In genomic region chr5:24741172-24741885, GRCm38 (mm10) we compare ENCODE assay signal across 14 mouse cellular contexts. TPM values are rescaled to one million over a fixed set of nuclear protein-coding genes. Genes with fewer than 3 reads are reported as not detected.
DNase-seq lines count a peak whose midpoint lies in the region; ATAC-seq and TF ChIP-seq lines count a peak whose summit lies in the region.
"Had no signal": no experiment of that assay in that cellular context is flagged by ENCODE, and none has a peak within 500 bp of the region (broad histone marks: within the 10 kb centered on the region; RNA-seq: fewer than 3 reads in every experiment).

No protein-coding gene starts in this region.

- peak; percentile 13 for DNase-seq in brain, adult 2 months (ENCODE audit: low read depth, low spot score)
- DNase-seq in limb, embryonic 10.5 days (ENCODE audit: low spot score): peak; percentile 68
- DNase-seq in right cerebral cortex, postnatal 14 days: no peak
- no peak for DNase-seq in thymus, adult 2 months
- DNase-seq: adrenal gland, postnatal 25 days; cerebellum, adult 11-12 months; layer of hippocampus, adult 9-11 months; left cerebral cortex, postnatal 4 days; thymus, postnatal 4 days had no signal

- no peak overlapping the region for H3K9ac ChIP-seq in forebrain, embryonic 12.5 days
- H3K9ac ChIP-seq in forebrain, embryonic 16.5 days (replicated peaks; ENCODE audit: low read depth, low read length): no peak overlapping the region
- H3K9ac ChIP-seq in kidney, embryonic 16.5 days (replicated peaks; ENCODE audit: low read length): 0 out of 2 replicates have a peak overlapping the region, but pooled peaks have one; percentile 6
- no peak overlapping the region for H3K9ac ChIP-seq in kidney, embryonic 14.5 days (ENCODE audit: low read depth, low read length)

- H3K27ac ChIP-seq in forebrain, embryonic 12.5 days: 0 out of 2 replicates have a peak overlapping the region, but pooled peaks have one; percentile 13
- H3K27ac ChIP-seq in forebrain, embryonic 16.5 days (ENCODE audit: low read length): no peak overlapping the region
- peak overlapping the region; percentile 22; the same call in 1 of the 2 replicates for H3K27ac ChIP-seq in kidney, embryonic 16.5 days (ENCODE audit: low read length)
- H3K27ac ChIP-seq in kidney, embryonic 14.5 days (ENCODE audit: low read depth, low read length): no peak overlapping the region
- H3K27ac ChIP-seq in limb, embryonic 10.5 days: peak overlapping the region; percentile 76
- H3K27ac ChIP-seq in thymus, adult 2 months (ENCODE audit: control insufficient read depth, insufficient read depth, low read length): no peak overlapping the region
- H3K27ac ChIP-seq: macrophage had no signal

- H3K4me3 ChIP-seq in forebrain, embryonic 12.5 days (replicated peaks): no peak overlapping the region
- no peak overlapping the region for H3K4me3 ChIP-seq in forebrain, embryonic 16.5 days (replicated peaks; ENCODE audit: low read length)
- no peak overlapping the region for H3K4me3 ChIP-seq in kidney, embryonic 16.5 days (ENCODE audit: low read length)
- no peak overlapping the region for H3K4me3 ChIP-seq in kidney, embryonic 14.5 days (ENCODE audit: low read length)
- H3K4me3 ChIP-seq in limb, embryonic 10.5 days: no peak overlapping the region
- no peak overlapping the region for H3K4me3 ChIP-seq in thymus, adult 2 months (ENCODE audit: control insufficient read depth, insufficient read depth, low read length)

- TF ChIP-seq POLR2A in thymus, adult 2 months (IDR thresholded peaks at IDR 0.05; ENCODE audit: control insufficient read depth, extremely low read depth, insufficient read depth, low read length, poor library complexity): no peak

- no peak for TF ChIP-seq CTCF in thymus, adult 2 months (IDR thresholded peaks at IDR 0.05; ENCODE audit: borderline replicate concordance, control insufficient read depth, extremely low read depth, insufficient read depth, low read length, poor library complexity)

- no peaks in the 10 kb centered on the region for H3K4me1 ChIP-seq in forebrain, embryonic 12.5 days
- H3K4me1 ChIP-seq in forebrain, embryonic 16.5 days (replicated peaks; ENCODE audit: control insufficient read depth, insufficient read depth, low read length): no peaks in the 10 kb centered on the region
- H3K4me1 ChIP-seq in kidney, embryonic 16.5 days (ENCODE audit: insufficient read depth, low read length): peaks cover 4% of the 10 kb centered on the region; the same call in 1 of the 2 replicates
- H3K4me1 ChIP-seq in kidney, embryonic 14.5 days (ENCODE audit: control insufficient read depth, insufficient read depth, low read length): 0 out of 2 replicates have a peak, but pooled peaks cover 6% of the 10 kb centered on the region
- H3K4me1 ChIP-seq in limb, embryonic 10.5 days: peaks cover 21% of the 10 kb centered on the region
- peaks cover 10% of the 10 kb centered on the region for H3K4me1 ChIP-seq in thymus, adult 2 months (replicated peaks; ENCODE audit: control insufficient read depth, insufficient read depth, low read length)

- no peaks in the 10 kb centered on the region for H3K36me3 ChIP-seq in forebrain, embryonic 12.5 days (replicated peaks)
- no peaks in the 10 kb centered on the region for H3K36me3 ChIP-seq in forebrain, embryonic 16.5 days (ENCODE audit: control insufficient read depth, insufficient read depth)
- no peaks in the 10 kb centered on the region for H3K36me3 ChIP-seq in kidney, embryonic 16.5 days (ENCODE audit: insufficient read depth, low read length)
- no peaks in the 10 kb centered on the region for H3K36me3 ChIP-seq in kidney, embryonic 14.5 days (ENCODE audit: control insufficient read depth, insufficient read depth, low read length)
- H3K36me3 ChIP-seq in limb, embryonic 10.5 days: no peaks in the 10 kb centered on the region
- no peaks in the 10 kb centered on the region for H3K36me3 ChIP-seq in thymus, adult 2 months (ENCODE audit: control insufficient read depth, insufficient read depth, low read length)

- 83% methylated on average over 15 of the region's 15 CpGs for WGBS in forebrain, embryonic 12.5 days
- WGBS in forebrain, embryonic 16.5 days: 79% methylated on average over 15 of the region's 15 CpGs
- 57% methylated on average over 15 of the region's 15 CpGs for WGBS in kidney, embryonic 16.5 days
- WGBS in kidney, embryonic 14.5 days: 64% methylated on average over 15 of the region's 15 CpGs
- 66% methylated on average over 15 of the region's 15 CpGs for WGBS in limb, embryonic 10.5 days
- 93% methylated on average over 15 of the region's 15 CpGs for WGBS in thymus, adult 2 months

- no peak for ATAC-seq in forebrain, embryonic 12.5 days (ENCODE audit: low FRiP score)
- ATAC-seq in forebrain, embryonic 16.5 days: no peak
- ATAC-seq in kidney, embryonic 16.5 days (ENCODE audit: low FRiP score, low TSS enrichment): peak; percentile 70; the same call in 1 of the 2 replicates
- no peak for ATAC-seq in kidney, embryonic 14.5 days (ENCODE audit: low FRiP score, low TSS enrichment)

- no peak overlapping the region for H3K4me2 ChIP-seq in forebrain, embryonic 12.5 days
- no peak overlapping the region for H3K4me2 ChIP-seq in forebrain, embryonic 16.5 days (ENCODE audit: low read length)
- H3K4me2 ChIP-seq in kidney, embryonic 16.5 days (replicated peaks; ENCODE audit: low read depth, low read length): no peak overlapping the region
- H3K4me2 ChIP-seq in kidney, embryonic 14.5 days (replicated peaks; ENCODE audit: low read depth, low read length): no peak overlapping the region

- H3K9me3 ChIP-seq in forebrain, embryonic 12.5 days: no peaks in the 10 kb centered on the region
- H3K9me3 ChIP-seq in forebrain, embryonic 16.5 days (ENCODE audit: control insufficient read depth, low read length): no peaks in the 10 kb centered on the region
- no peaks in the 10 kb centered on the region for H3K9me3 ChIP-seq in kidney, embryonic 16.5 days (ENCODE audit: low read length)
- no peaks in the 10 kb centered on the region for H3K9me3 ChIP-seq in kidney, embryonic 14.5 days (ENCODE audit: control insufficient read depth, low read length)
- H3K9me3 ChIP-seq in limb, embryonic 10.5 days (replicated peaks): no peaks in the 10 kb centered on the region

- no peaks in the 10 kb centered on the region for H3K27me3 ChIP-seq in forebrain, embryonic 12.5 days
- no peaks in the 10 kb centered on the region for H3K27me3 ChIP-seq in forebrain, embryonic 16.5 days (replicated peaks; ENCODE audit: control insufficient read depth, insufficient read depth, low read length)
- no peaks in the 10 kb centered on the region for H3K27me3 ChIP-seq in kidney, embryonic 16.5 days (ENCODE audit: insufficient read depth, low read length)
- no peaks in the 10 kb centered on the region for H3K27me3 ChIP-seq in kidney, embryonic 14.5 days (ENCODE audit: control insufficient read depth, insufficient read depth, low read length)
- no peaks in the 10 kb centered on the region for H3K27me3 ChIP-seq in limb, embryonic 10.5 days (ENCODE audit: low read depth, poor library complexity, severe bottlenecking)
- H3K27me3 ChIP-seq in thymus, adult 2 months (ENCODE audit: control insufficient read depth, insufficient read depth, low read length): no peaks in the 10 kb centered on the region

RNA-seq across cellular contexts. Expression of gene Wdr86, which starts 10.8 kb away (rescaled TPM):
- polyA plus RNA-seq in forebrain, embryonic 12.5 days (2016; fragmentation: Nextera tagmentation; extraction: Ambion mirVana): 6.6 and 10.1 TPM in 2 replicates
- polyA plus RNA-seq in forebrain, embryonic 16.5 days (2015; fragmentation: Nextera tagmentation; extraction: Ambion mirVana): 4.7 and 5.1 TPM in 2 replicates
- polyA plus RNA-seq in kidney, embryonic 16.5 days (2015; fragmentation: Nextera tagmentation; extraction: Ambion mirVana): 35.4 and 35.9 TPM in 2 replicates
- polyA plus RNA-seq in kidney, embryonic 14.5 days (2014; fragmentation: Nextera tagmentation; extraction: Ambion mirVana): 36.1 and 37.0 TPM in 2 replicates
- polyA plus RNA-seq in limb, embryonic 10.5 days (2016; fragmentation: Nextera tagmentation; extraction: Ambion mirVana): 28.7 and 41.7 TPM in 2 replicates
- 5.7 and 6.8 TPM in 2 replicates for polyA plus RNA-seq in thymus, adult 2 months (2012; rRNA removed)
- polyA plus RNA-seq: macrophage had no signal

RNA-seq across cellular contexts. Expression of gene Crygn, which starts 16.5 kb away (rescaled TPM):
- polyA plus RNA-seq in forebrain, embryonic 12.5 days (2016; fragmentation: Nextera tagmentation; extraction: Ambion mirVana): not detected in 2 replicates
- polyA plus RNA-seq in forebrain, embryonic 16.5 days (2015; fragmentation: Nextera tagmentation; extraction: Ambion mirVana): 2.5 TPM in 1 of 2 replicates, not detected in the other
- polyA plus RNA-seq in kidney, embryonic 16.5 days (2015; fragmentation: Nextera tagmentation; extraction: Ambion mirVana): 1.5 and 3.9 TPM in 2 replicates
- 1.7 and 2.6 TPM in 2 replicates for polyA plus RNA-seq in kidney, embryonic 14.5 days (2014; fragmentation: Nextera tagmentation; extraction: Ambion mirVana)
- 0.79 and 1.1 TPM in 2 replicates for polyA plus RNA-seq in limb, embryonic 10.5 days (2016; fragmentation: Nextera tagmentation; extraction: Ambion mirVana)
- polyA plus RNA-seq in thymus, adult 2 months (2012; rRNA removed): 0.43 TPM in 1 of 2 replicates, not detected in the other
- polyA plus RNA-seq: macrophage had no signal

RNA-seq across cellular contexts. Expression of gene Nub1, which starts 56.0 kb away (rescaled TPM):
- polyA plus RNA-seq in forebrain, embryonic 12.5 days (2016; fragmentation: Nextera tagmentation; extraction: Ambion mirVana): 36.4 and 39.2 TPM in 2 replicates
- polyA plus RNA-seq in forebrain, embryonic 16.5 days (2015; fragmentation: Nextera tagmentation; extraction: Ambion mirVana): 70.0 and 71.2 TPM in 2 replicates
- 39.9 and 43.3 TPM in 2 replicates for polyA plus RNA-seq in kidney, embryonic 16.5 days (2015; fragmentation: Nextera tagmentation; extraction: Ambion mirVana)
- polyA plus RNA-seq in kidney, embryonic 14.5 days (2014; fragmentation: Nextera tagmentation; extraction: Ambion mirVana): 33.9 and 45.0 TPM in 2 replicates
- polyA plus RNA-seq in limb, embryonic 10.5 days (2016; fragmentation: Nextera tagmentation; extraction: Ambion mirVana): 23.7 and 26.9 TPM in 2 replicates
- polyA plus RNA-seq in thymus, adult 2 months (2012; rRNA removed): 70.5 and 75.4 TPM in 2 replicates

Comparison
In these comparisons a context has a peak if more than half of its experiments do, and no peak if none do; other contexts are left out.
1. H3K27ac ChIP-seq: peak in forebrain, embryonic 12.5 days (single experiment), kidney, embryonic 16.5 days (single experiment) and limb, embryonic 10.5 days (single experiment); none in forebrain, embryonic 16.5 days (single experiment), kidney, embryonic 14.5 days (single experiment) and thymus, adult 2 months (single experiment).
2. DNase-seq: peak in brain, adult 2 months (single experiment) and limb, embryonic 10.5 days (single experiment); none in right cerebral cortex, postnatal 14 days (single experiment) and thymus, adult 2 months (single experiment).